Mouse (Mus musculus): ENCODE data around the gene Nsfl1c. TPM values are rescaled to one million over a fixed set of nuclear protein-coding genes. Genes with fewer than 3 reads are reported as not detected.
"Not testable (repeated sequence)": the region's sequence is repeated elsewhere in the genome, so short reads cannot be mapped to it uniquely, and the experiment has no call there.

Gene Nsfl1c
- 148 and 150 TPM in 2 replicates for polyA plus RNA-seq (2015; fragmentation: Nextera tagmentation; extraction: Ambion mirVana)

- H3K9me3 ChIP-seq (replicated peaks; ENCODE audit: control insufficient read depth, low read length), result no peaks in the 10 kb centered on the region
- under 1% methylated on average over 73 of the region's 73 CpGs for WGBS
- peak; percentile 99 for ATAC-seq (replicated peaks; ENCODE audit: extremely low read depth, insufficient read depth, low FRiP score)
- H3K4me2 ChIP-seq (ENCODE audit: low read depth, low read length), result peak within 1 kb of the TSS; percentile 86
- peak within 1 kb of the TSS; percentile 74 for H3K4me3 ChIP-seq (ENCODE audit: low read length)
- H3K27ac ChIP-seq (ENCODE audit: low read length), result peak within 1 kb of the TSS; percentile 6; the same call in 1 of the 2 replicates
- H3K9ac ChIP-seq (ENCODE audit: low read length), result peak within 1 kb of the TSS; percentile 84
- peaks cover 6% of the 10 kb centered on the region for H3K4me1 ChIP-seq (ENCODE audit: control insufficient read depth, insufficient read depth, low read length)
- peaks cover 9% of the 10 kb centered on the region; the same call in 1 of the 2 replicates for H3K36me3 ChIP-seq (ENCODE audit: control insufficient read depth, insufficient read depth)
- H3K27me3 ChIP-seq (ENCODE audit: control insufficient read depth, insufficient read depth, low read length), result no peaks in the 10 kb centered on the region
Measured at GRCm38 (mm10) chr2:151494035-151494803, at the start of gene Nsfl1c. Gene Nsfl1c (plus strand): TSS chr2:151494182.

- ATAC-seq (replicated peaks; ENCODE audit: extremely low read depth, insufficient read depth, low FRiP score); H3K27ac ChIP-seq (ENCODE audit: low read length); H3K4me1 ChIP-seq (ENCODE audit: control insufficient read depth, insufficient read depth, low read length); H3K27me3 ChIP-seq (ENCODE audit: control insufficient read depth, insufficient read depth, low read length); H3K36me3 ChIP-seq (ENCODE audit: control insufficient read depth, insufficient read depth); H3K4me2 ChIP-seq (ENCODE audit: low read depth, low read length); H3K4me3 ChIP-seq (ENCODE audit: low read length); H3K9ac ChIP-seq (ENCODE audit: low read length); H3K9me3 ChIP-seq (replicated peaks; ENCODE audit: control insufficient read depth, low read length): not testable (repeated sequence)
- WGBS, result 83% methylated on average over 4 of the region's 5 CpGs
Measured at GRCm38 (mm10) chr2:151476053-151476452, 17.9 kb upstream of the Nsfl1c start, which contains the start of gene 4921509C19Rik. Gene 4921509C19Rik (minus strand): TSS chr2:151476153.

GRCm38 (mm10) chr2:151486496-151486895 is 7.5 kb upstream of the Nsfl1c start:
- Histone ChIP-seq H3K9ac (ENCODE audit: low read length) (no peak overlapping the region), H3K4me3 (ENCODE audit: low read length) (no peak overlapping the region), H3K27ac (ENCODE audit: low read length) (no peak overlapping the region), H3K4me2 (ENCODE audit: low read depth, low read length) (no peak overlapping the region), H3K27me3 (ENCODE audit: control insufficient read depth, insufficient read depth, low read length) (no peaks in the 10 kb centered on the region), H3K4me1 (ENCODE audit: control insufficient read depth, insufficient read depth, low read length) (no peaks in the 10 kb centered on the region), H3K36me3 (ENCODE audit: control insufficient read depth, insufficient read depth) (no peaks in the 10 kb centered on the region), H3K9me3 (replicated peaks; ENCODE audit: control insufficient read depth, low read length) (no peaks in the 10 kb centered on the region)
- ATAC-seq (replicated peaks; ENCODE audit: extremely low read depth, insufficient read depth, low FRiP score), result no peak

GRCm38 (mm10) chr2:151498358-151498757 is 4.4 kb downstream of the Nsfl1c start:
- no peak for ATAC-seq (replicated peaks; ENCODE audit: extremely low read depth, insufficient read depth, low FRiP score)
- Histone ChIP-seq H3K9me3 (replicated peaks; ENCODE audit: control insufficient read depth, low read length) (no peaks in the 10 kb centered on the region), H3K27me3 (ENCODE audit: control insufficient read depth, insufficient read depth, low read length) (no peaks in the 10 kb centered on the region), H3K9ac (ENCODE audit: low read length) (no peak overlapping the region), H3K4me1 (ENCODE audit: control insufficient read depth, insufficient read depth, low read length) (peaks cover 6% of the 10 kb centered on the region), H3K4me3 (ENCODE audit: low read length) (no peak overlapping the region), H3K27ac (ENCODE audit: low read length) (no peak overlapping the region), H3K4me2 (ENCODE audit: low read depth, low read length) (no peak overlapping the region), H3K36me3 (ENCODE audit: control insufficient read depth, insufficient read depth) (peaks cover 30% of the 10 kb centered on the region)
- WGBS, result 59% methylated on average over 3 of the region's 3 CpGs

GRCm38 (mm10) chr2:151500442-151501007 is 6.5 kb downstream of the Nsfl1c start:
- Histone ChIP-seq H3K36me3 (ENCODE audit: control insufficient read depth, insufficient read depth) (peaks cover 40% of the 10 kb centered on the region), H3K27me3 (ENCODE audit: control insufficient read depth, insufficient read depth, low read length) (no peaks in the 10 kb centered on the region), H3K27ac (ENCODE audit: low read length) (no peak overlapping the region), H3K9ac (ENCODE audit: low read length) (no peak overlapping the region), H3K9me3 (replicated peaks; ENCODE audit: control insufficient read depth, low read length) (no peaks in the 10 kb centered on the region), H3K4me2 (ENCODE audit: low read depth, low read length) (no peak overlapping the region), H3K4me1 (ENCODE audit: control insufficient read depth, insufficient read depth, low read length) (no peaks in the 10 kb centered on the region), H3K4me3 (ENCODE audit: low read length) (no peak overlapping the region)
- no peak for ATAC-seq (replicated peaks; ENCODE audit: extremely low read depth, insufficient read depth, low FRiP score)
- 80% methylated on average over 6 of the region's 6 CpGs for WGBS

- H3K36me3 ChIP-seq (ENCODE audit: control insufficient read depth, insufficient read depth), result peaks cover 58% of the 10 kb centered on the region
Measured at GRCm38 (mm10) chr2:151504226-151504625, 10.2 kb downstream of the Nsfl1c start.

GRCm38 (mm10) chr2:151512199-151512598 is 18.2 kb downstream of the Nsfl1c start:
- Histone ChIP-seq H3K9me3 (replicated peaks; ENCODE audit: control insufficient read depth, low read length) (no peaks in the 10 kb centered on the region), H3K4me1 (ENCODE audit: control insufficient read depth, insufficient read depth, low read length) (peaks cover 12% of the 10 kb centered on the region), H3K4me3 (ENCODE audit: low read length) (no peak overlapping the region), H3K36me3 (ENCODE audit: control insufficient read depth, insufficient read depth) (peaks cover 73% of the 10 kb centered on the region), H3K4me2 (ENCODE audit: low read depth, low read length) (no peak overlapping the region), H3K9ac (ENCODE audit: low read length) (no peak overlapping the region), H3K27ac (ENCODE audit: low read length) (no peak overlapping the region; the same call in 1 of the 2 replicates), H3K27me3 (ENCODE audit: control insufficient read depth, insufficient read depth, low read length) (no peaks in the 10 kb centered on the region)
- ATAC-seq (replicated peaks; ENCODE audit: extremely low read depth, insufficient read depth, low FRiP score), result peak; percentile 67

More at GRCm38 (mm10) chr2:151504226-151504625, 10.2 kb downstream of the Nsfl1c start:
- WGBS, result 90% methylated on average over 4 of the region's 4 CpGs
- no peak overlapping the region for H3K4me2 ChIP-seq (ENCODE audit: low read depth, low read length)
- H3K4me3 ChIP-seq (ENCODE audit: low read length), result no peak overlapping the region
- no peaks in the 10 kb centered on the region for H3K27me3 ChIP-seq (ENCODE audit: control insufficient read depth, insufficient read depth, low read length)
- no peak overlapping the region for H3K27ac ChIP-seq (ENCODE audit: low read length)
- no peak overlapping the region for H3K9ac ChIP-seq (ENCODE audit: low read length)
- no peak for ATAC-seq (replicated peaks; ENCODE audit: extremely low read depth, insufficient read depth, low FRiP score)
- no peaks in the 10 kb centered on the region for H3K9me3 ChIP-seq (replicated peaks; ENCODE audit: control insufficient read depth, low read length)
- no peaks in the 10 kb centered on the region for H3K4me1 ChIP-seq (ENCODE audit: control insufficient read depth, insufficient read depth, low read length)

GRCm38 (mm10) chr2:151513525-151514285 is 19.7 kb downstream of the Nsfl1c start:
- ATAC-seq (replicated peaks; ENCODE audit: extremely low read depth, insufficient read depth, low FRiP score), result no peak

GRCm38 (mm10) chr2:151519000-151519399 is 25.0 kb downstream of the Nsfl1c start:
- H3K36me3 ChIP-seq (ENCODE audit: control insufficient read depth, insufficient read depth), result peaks cover 31% of the 10 kb centered on the region
- no peak overlapping the region for H3K4me2 ChIP-seq (ENCODE audit: low read depth, low read length)
- WGBS, result 81% methylated on average over 2 of the region's 2 CpGs
- H3K4me1 ChIP-seq (ENCODE audit: control insufficient read depth, insufficient read depth, low read length), result no peaks in the 10 kb centered on the region
- no peak overlapping the region for H3K9ac ChIP-seq (ENCODE audit: low read length)
- no peak for ATAC-seq (replicated peaks; ENCODE audit: extremely low read depth, insufficient read depth, low FRiP score)
- H3K27me3 ChIP-seq (ENCODE audit: control insufficient read depth, insufficient read depth, low read length), result no peaks in the 10 kb centered on the region
- no peaks in the 10 kb centered on the region for H3K9me3 ChIP-seq (replicated peaks; ENCODE audit: control insufficient read depth, low read length)
- no peak overlapping the region for H3K27ac ChIP-seq (ENCODE audit: low read length)
- no peak overlapping the region for H3K4me3 ChIP-seq (ENCODE audit: low read length)

More at GRCm38 (mm10) chr2:151513525-151514285, 19.7 kb downstream of the Nsfl1c start:
- H3K9ac ChIP-seq (ENCODE audit: low read length), result no peak overlapping the region
- H3K27me3 ChIP-seq (ENCODE audit: control insufficient read depth, insufficient read depth, low read length), result no peaks in the 10 kb centered on the region
- WGBS, result 68% methylated on average over 3 of the region's 3 CpGs
- H3K27ac ChIP-seq (ENCODE audit: low read length), result no peak overlapping the region
- H3K4me1 ChIP-seq (ENCODE audit: control insufficient read depth, insufficient read depth, low read length), result peaks cover 12% of the 10 kb centered on the region
- H3K4me2 ChIP-seq (ENCODE audit: low read depth, low read length), result no peak overlapping the region
- H3K36me3 ChIP-seq (ENCODE audit: control insufficient read depth, insufficient read depth), result peaks cover 64% of the 10 kb centered on the region
- no peak overlapping the region for H3K4me3 ChIP-seq (ENCODE audit: low read length)
- H3K9me3 ChIP-seq (replicated peaks; ENCODE audit: control insufficient read depth, low read length), result no peaks in the 10 kb centered on the region

Measured in heart, embryonic 16.5 days (tissue).